Mouse (Mus musculus) myocyte (in vitro differentiated cells): ENCODE data around the gene Cntd1. TPM values are rescaled to one million over a fixed set of nuclear protein-coding genes. Genes with fewer than 3 reads are reported as not detected.
A peak's percentile ranks its signal among the peaks of the same experiment; 100 is the strongest.

Experiments
- H3K27me3 ChIP-seq: one replicate; pipeline ENCODE4 v1.6.1; 2011; ENCODE audit not compliant: control insufficient read depth, insufficient read depth, insufficient read length
- H3K36me3 ChIP-seq: one replicate; pipeline ENCODE4 v1.6.1; 2011; ENCODE audit not compliant: control insufficient read depth, insufficient read depth
- H3K4me2 ChIP-seq: one replicate; pipeline ENCODE4 v1.6.1; 2011; ENCODE audit warnings: low read depth, control low read depth
- H3K4me3 ChIP-seq: one replicate; pipeline ENCODE4 v1.5.1; 2011; ENCODE audit warnings: mild to moderate bottlenecking, control low read depth, moderate library complexity
- H3K79me2 ChIP-seq: one replicate; pipeline ENCODE4 v1.6.1; 2011; ENCODE audit not compliant: control insufficient read depth, insufficient read depth
- H3ac ChIP-seq: one replicate; pipeline ENCODE4 v1.6.1; 2011; ENCODE audit not compliant: control insufficient read depth, insufficient read length
- CEBPB ChIP-seq: IDR thresholded peaks from 2 replicates; pipeline ENCODE4 v1.6.1; 2011; ENCODE audit warnings: mild to moderate bottlenecking, moderate library complexity; ENCODE audit not compliant: poor library complexity, insufficient read depth, severe bottlenecking
- E2F4 ChIP-seq: IDR thresholded peaks from one replicate; pipeline ENCODE4 v1.6.1; 2011; ENCODE audit warnings: mild to moderate bottlenecking, control low read depth, moderate library complexity; ENCODE audit not compliant: insufficient read depth
- MAX ChIP-seq: IDR thresholded peaks from one replicate; pipeline ENCODE4 v1.6.1; 2011; ENCODE audit warnings: low read depth, mild to moderate bottlenecking, control low read depth
- MYOD1 ChIP-seq, 3 experiments: IDR thresholded peaks; one replicate each; pipeline ENCODE4 v1.6.1; 2011; ENCODE audit warnings: control low read depth in 2 of 3, low read depth in 2 of 3, mild to moderate bottlenecking in 2 of 3, moderate library complexity in 1 of 3; ENCODE audit not compliant: insufficient read length in 2 of 3, control insufficient read depth in 1 of 3
- MYOG ChIP-seq, 3 experiments: IDR thresholded peaks; one replicate each; pipeline ENCODE4 v1.6.1; 2011; ENCODE audit warnings: control low read depth in 2 of 3, low read depth in 2 of 3, mild to moderate bottlenecking in 2 of 3; ENCODE audit not compliant: insufficient read length in 2 of 3, control insufficient read depth in 1 of 3, insufficient read depth in 1 of 3
- POLR2A ChIP-seq: IDR thresholded peaks from one replicate; pipeline ENCODE4 v1.6.1; 2011; ENCODE audit warnings: low read depth, mild to moderate bottlenecking, control low read depth, moderate library complexity; ENCODE audit not compliant: insufficient read length
- POLR2AphosphoS2 ChIP-seq: IDR thresholded peaks from one replicate; pipeline ENCODE4 v1.6.1; 2011; ENCODE audit warnings: low read depth, control low read depth; ENCODE audit not compliant: insufficient read length
- REST ChIP-seq: IDR thresholded peaks from one replicate; pipeline ENCODE4 v1.6.1; 2011; ENCODE audit warnings: mild to moderate bottlenecking, control low read depth, moderate library complexity; ENCODE audit not compliant: insufficient read depth, insufficient read length
- SRF ChIP-seq: IDR thresholded peaks from one replicate; pipeline ENCODE4 v1.6.1; 2011; ENCODE audit warnings: low read depth; ENCODE audit not compliant: control insufficient read depth, insufficient read length
- TCF12 ChIP-seq: IDR thresholded peaks from one replicate; pipeline ENCODE4 v1.6.1; 2011; ENCODE audit warnings: mild to moderate bottlenecking, control low read depth; ENCODE audit not compliant: poor library complexity, insufficient read depth, severe bottlenecking
- TCF3 ChIP-seq: IDR thresholded peaks from one replicate; pipeline ENCODE4 v1.6.1; 2011; ENCODE audit warnings: low read depth, control low read depth; ENCODE audit not compliant: insufficient read length
- USF1 ChIP-seq: IDR thresholded peaks from one replicate; pipeline ENCODE4 v1.6.1; 2011; ENCODE audit warnings: low read depth, mild to moderate bottlenecking, control low read depth, moderate library complexity
- polyA plus RNA-seq: library from polyadenylated mRNA; unstranded; fragments of >200 nt; fragmentation: generic; extraction: Trizol; gene quantifications from one replicate; pipeline ENCODE4 v1.2.1, GENCODE M21; 2012; ENCODE audit warnings: missing spikeins

Gene Cntd1
- polyA plus RNA-seq, 1 experiment: 0.07 TPM

GRCm38 (mm10) chr11:101277381-101278222, 1.2 kb upstream of the Cntd1 start:
- Histone ChIP-seq H3K4me2 (peak overlapping the region; percentile 96), H3K27me3 (no peaks in the 10 kb centered on the region), H3K36me3 (no peaks in the 10 kb centered on the region), H3K4me3 (peak overlapping the region; percentile 57), H3K79me2 (no peaks in the 10 kb centered on the region), H3ac (peak overlapping the region; percentile 3)
- TF ChIP-seq MYOG (IDR thresholded peaks at IDR 0.05; ENCODE audit: control insufficient read depth in 1 of 3, insufficient read depth in 1 of 3, insufficient read length in 2 of 3, low read depth in 2 of 3): no peak
- TF ChIP-seq TCF3: no peak
- no peak for TF ChIP-seq POLR2AphosphoS2
- no peak for TF ChIP-seq USF1
- TF ChIP-seq REST: no peak
- TF ChIP-seq TCF12: no peak
- TF ChIP-seq E2F4: no peak
- no peak for TF ChIP-seq CEBPB
- TF ChIP-seq SRF: no peak
- no peak for TF ChIP-seq POLR2A
- no peak for TF ChIP-seq MAX
- no peak for TF ChIP-seq MYOD1 (IDR thresholded peaks at IDR 0.05; ENCODE audit: control insufficient read depth in 1 of 3, insufficient read length in 2 of 3, low read depth in 2 of 3)

- TF ChIP-seq TCF12: no peak
- TF ChIP-seq MYOD1 (IDR thresholded peaks at IDR 0.05; ENCODE audit: control insufficient read depth in 1 of 3, insufficient read length in 2 of 3, low read depth in 2 of 3): no peak
- TF ChIP-seq E2F4: no peak
- H3K4me2 ChIP-seq: peak overlapping the region; percentile 96
- peak overlapping the region; percentile 57 for H3K4me3 ChIP-seq
Measured at GRCm38 (mm10) chr11:101279193-101279569, 369 bp downstream of the Cntd1 start.

DNA sequence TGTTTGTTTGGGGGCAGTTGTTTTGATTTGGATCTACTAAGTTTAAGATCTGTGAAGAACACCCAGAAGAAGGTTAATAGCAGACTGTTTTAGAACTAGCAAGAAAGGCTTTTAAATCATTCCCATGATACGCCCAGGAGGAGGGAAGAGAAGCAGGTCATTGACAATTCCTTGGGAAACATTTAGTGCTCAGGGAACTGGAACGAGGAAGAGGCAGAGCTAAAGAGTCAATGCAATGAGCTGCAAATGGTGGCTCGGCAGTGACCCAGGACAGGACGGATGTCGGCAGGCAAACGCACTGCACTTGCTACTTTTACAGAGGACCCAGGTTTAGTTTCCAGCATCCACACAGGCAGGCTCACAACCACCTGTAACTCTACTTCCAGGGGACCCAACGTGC, 2.0 kb downstream of the Cntd1 start:
- Histone ChIP-seq H3ac (no peak overlapping the region), H3K4me3 (no peak overlapping the region), H3K4me2 (no peak overlapping the region), H3K27me3 (no peaks in the 10 kb centered on the region), H3K36me3 (no peaks in the 10 kb centered on the region), H3K79me2 (no peaks in the 10 kb centered on the region)
- TF ChIP-seq POLR2AphosphoS2 (no peak), E2F4 (no peak), REST (no peak), MYOD1 (IDR thresholded peaks at IDR 0.05; ENCODE audit: control insufficient read depth in 1 of 3, insufficient read length in 2 of 3, low read depth in 2 of 3) (no peak), SRF (no peak), MAX (no peak), TCF3 (no peak), TCF12 (no peak)

More at GRCm38 (mm10) chr11:101279193-101279569, 369 bp downstream of the Cntd1 start:
- Histone ChIP-seq H3ac (no peak overlapping the region), H3K36me3 (no peaks in the 10 kb centered on the region), H3K27me3 (no peaks in the 10 kb centered on the region), H3K79me2 (no peaks in the 10 kb centered on the region)

DNA sequence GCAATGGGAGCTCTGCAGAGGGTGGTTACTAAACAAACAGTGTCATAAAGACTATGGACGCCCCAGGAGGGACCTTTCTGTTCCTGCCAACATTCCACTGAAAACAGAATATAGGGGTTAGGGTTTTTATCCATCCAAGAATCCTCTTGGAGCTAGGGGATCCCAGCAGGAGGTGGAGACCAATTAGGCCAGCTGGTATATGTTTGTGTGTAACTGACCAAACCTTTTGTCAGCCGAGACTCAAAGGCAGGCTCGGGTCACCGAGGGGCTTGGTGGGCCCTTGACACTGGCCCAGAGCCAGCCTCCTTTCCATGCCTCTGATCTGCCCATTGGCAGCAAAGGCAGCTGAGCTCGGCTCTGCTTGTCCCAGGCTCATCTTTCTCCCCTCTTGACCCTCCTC, 4.1 kb downstream of the Cntd1 start:
- H3K36me3 ChIP-seq: peaks cover 4% of the 10 kb centered on the region
- H3K79me2 ChIP-seq: no peaks in the 10 kb centered on the region
- no peak overlapping the region for H3ac ChIP-seq
- H3K4me2 ChIP-seq: no peak overlapping the region
- H3K27me3 ChIP-seq: no peaks in the 10 kb centered on the region
- no peak overlapping the region for H3K4me3 ChIP-seq
- TF ChIP-seq USF1 (no peak), TCF12 (no peak), REST (no peak), MYOG (IDR thresholded peaks at IDR 0.05; ENCODE audit: control insufficient read depth in 1 of 3, insufficient read depth in 1 of 3, insufficient read length in 2 of 3, low read depth in 2 of 3) (no peak), POLR2A (no peak), SRF (no peak), E2F4 (no peak), CEBPB (no peak), POLR2AphosphoS2 (no peak), TCF3 (no peak), MAX (no peak), MYOD1 (IDR thresholded peaks at IDR 0.05; ENCODE audit: control insufficient read depth in 1 of 3, insufficient read length in 2 of 3, low read depth in 2 of 3) (no peak)

- Histone ChIP-seq H3K79me2 (no peaks in the 10 kb centered on the region), H3K4me3 (no peak overlapping the region), H3K4me2 (no peak overlapping the region), H3K36me3 (peaks cover 10% of the 10 kb centered on the region), H3K27me3 (no peaks in the 10 kb centered on the region), H3ac (no peak overlapping the region)
- no peak for TF ChIP-seq USF1
- TF ChIP-seq MAX: no peak
- no peak for TF ChIP-seq CEBPB
- no peak for TF ChIP-seq MYOD1 (IDR thresholded peaks at IDR 0.05; ENCODE audit: control insufficient read depth in 1 of 3, insufficient read length in 2 of 3, low read depth in 2 of 3)
- TF ChIP-seq REST: no peak
- no peak for TF ChIP-seq TCF3
- TF ChIP-seq SRF: no peak
- no peak for TF ChIP-seq MYOG (IDR thresholded peaks at IDR 0.05; ENCODE audit: control insufficient read depth in 1 of 3, insufficient read depth in 1 of 3, insufficient read length in 2 of 3, low read depth in 2 of 3)
- TF ChIP-seq TCF12: no peak
- no peak for TF ChIP-seq E2F4
- no peak for TF ChIP-seq POLR2A
- TF ChIP-seq POLR2AphosphoS2: no peak
Measured at GRCm38 (mm10) chr11:101283805-101284204, 5.0 kb downstream of the Cntd1 start.
